Mouse (Mus musculus) forebrain, embryonic 10.5 days (tissue): ENCODE data around the gene Cacnb4. TPM values are rescaled to one million over a fixed set of nuclear protein-coding genes. Genes with fewer than 3 reads are reported as not detected.

ENCODE experiments used
- DNase-seq: peaks from one replicate; pipeline ENCODE4 v3.0.0-alpha.2; 2017; ENCODE audit warnings: low spot score; ENCODE audit errors: extremely low spot score
- H3K27ac ChIP-seq: fragments of 300-500 bp; sonication (generic); 2 replicates; pipeline ENCODE4 v1.5.1; 2016; ENCODE audit warnings: mild to moderate bottlenecking
- H3K27me3 ChIP-seq: fragments of 300-500 bp; sonication (generic); 2 replicates; pipeline ENCODE4 v1.6.1; 2016; ENCODE audit warnings: mild to moderate bottlenecking; ENCODE audit not compliant: poor library complexity, severe bottlenecking
- H3K36me3 ChIP-seq: fragments of 300-500 bp; sonication (generic); replicated peaks from 2 replicates; pipeline ENCODE4 v1.6.1; 2016; ENCODE audit warnings: mild to moderate bottlenecking, moderate library complexity
- H3K4me1 ChIP-seq: fragments of 300-500 bp; sonication (generic); 2 replicates; pipeline ENCODE4 v1.6.1; 2016
- H3K4me3 ChIP-seq: fragments of 300-500 bp; sonication (generic); 2 replicates; pipeline ENCODE4 v1.5.1; 2016; ENCODE audit warnings: mild to moderate bottlenecking, moderate library complexity
- H3K9me3 ChIP-seq: fragments of 300-500 bp; sonication (generic); 2 replicates; pipeline ENCODE4 v1.6.1; 2016; ENCODE audit warnings: mild to moderate bottlenecking, moderate library complexity
- WGBS: fragments of 180-500 bp; shearing (Covaris S2); methylation state at CpG from one replicate; pipeline ENCODE4 v1.1.7; 2016; 5-methylcytosine and 5-hydroxymethylcytosine counted together
- polyA plus RNA-seq: library from polyadenylated mRNA; unstranded; fragments of >200 nt; fragmentation: Nextera tagmentation; extraction: Ambion mirVana; gene quantifications from 2 replicates; pipeline ENCODE4 v1.2.1, GENCODE M21; 2016

Gene Cacnb4
- polyA plus RNA-seq: 0.50 and 1.1 TPM in 2 replicates

DNA sequence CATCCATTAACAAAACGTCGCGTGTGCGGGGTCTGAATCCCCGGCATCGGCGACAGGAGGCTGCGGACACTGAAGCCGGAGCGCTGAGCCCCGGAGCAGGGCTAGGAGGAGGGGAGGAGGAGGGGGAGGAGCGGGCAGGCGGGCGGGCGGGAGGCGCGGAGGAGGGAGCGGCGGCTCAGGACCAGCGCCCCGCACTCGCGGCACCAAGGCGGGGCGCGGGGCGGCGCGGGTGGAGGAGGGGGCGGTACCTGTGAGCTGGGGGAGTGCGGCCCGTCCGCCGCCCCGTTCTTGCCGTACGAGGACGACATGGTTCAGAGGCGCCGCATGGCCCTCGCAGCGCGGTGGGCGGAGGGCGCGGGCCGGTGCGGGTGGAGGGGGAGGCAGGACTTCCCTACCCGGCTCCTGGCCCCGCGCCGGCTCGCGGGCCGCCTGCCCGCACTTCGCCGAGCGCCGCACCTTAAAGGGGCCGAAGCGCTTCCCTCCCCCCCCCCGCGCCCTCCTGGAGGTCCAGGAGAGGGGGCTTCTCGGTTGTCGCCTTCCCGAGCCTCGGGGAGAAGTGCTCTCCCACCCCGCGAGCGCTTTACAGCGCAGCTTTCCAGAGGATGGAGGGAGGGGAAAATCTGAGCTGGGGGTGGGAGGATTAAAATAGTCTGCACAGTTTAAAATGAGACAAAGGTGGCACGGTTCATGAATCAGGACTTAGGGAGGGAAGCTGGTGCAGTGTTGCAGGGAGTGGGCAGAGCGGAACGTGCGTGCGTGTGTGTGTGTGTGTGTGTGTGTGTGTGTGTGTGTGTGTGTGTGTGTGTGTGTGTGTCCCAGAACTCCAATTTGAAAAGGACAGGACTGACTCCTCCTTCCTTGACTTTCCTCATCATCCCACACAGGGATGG, at the start of gene Cacnb4:
Gene Cacnb4, minus strand, starts transcription at position 809 of the 890 bp plus-strand sequence.
- no peaks in the 10 kb centered on the region for H3K9me3 ChIP-seq
- H3K27ac ChIP-seq: peak within 1 kb of the TSS; percentile 90
- H3K36me3 ChIP-seq: no peaks in the 10 kb centered on the region
- WGBS: under 1% methylated on average over 59 of the region's 77 CpGs
- H3K4me1 ChIP-seq: peaks cover 24% of the 10 kb centered on the region
- DNase-seq: peak; percentile 62
- peaks cover 74% of the 10 kb centered on the region for H3K27me3 ChIP-seq
- H3K4me3 ChIP-seq: peak within 1 kb of the TSS; percentile 77

DNA sequence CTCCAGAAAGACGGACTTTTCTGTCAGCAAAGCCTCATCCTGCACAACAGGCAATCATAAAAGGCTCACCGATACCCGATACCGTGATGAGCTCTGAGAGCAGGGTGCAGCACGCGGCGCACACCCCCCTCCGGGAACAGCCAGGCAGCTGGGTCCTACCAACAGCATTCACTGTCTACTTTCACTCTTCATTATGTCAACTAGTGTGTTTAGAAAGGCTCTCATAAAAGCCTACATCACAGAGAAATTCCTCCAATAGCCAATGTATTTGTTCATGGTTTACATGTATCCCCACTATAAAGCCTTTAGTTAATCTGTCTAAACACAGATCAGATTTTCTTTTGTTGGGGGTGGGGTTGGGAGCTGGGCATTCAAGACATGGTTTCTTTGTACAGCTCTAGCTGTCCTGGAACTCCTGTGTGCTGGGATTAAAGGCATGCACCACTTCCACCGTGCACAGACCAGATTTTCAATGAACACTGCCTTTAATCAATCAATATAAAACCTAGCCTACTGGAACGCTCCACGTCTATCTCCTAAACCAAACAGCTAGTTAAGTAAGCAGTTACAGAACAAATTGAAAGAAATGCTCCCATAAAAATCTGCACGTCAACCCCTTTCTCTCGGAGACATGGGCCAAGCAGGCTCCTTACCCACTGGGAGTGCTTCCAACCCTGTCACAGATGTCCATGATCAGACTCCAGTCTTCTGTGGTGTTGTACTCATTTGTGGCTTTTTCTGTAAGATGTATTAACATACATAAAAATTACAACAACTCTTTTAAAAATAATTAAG, 43.8 kb upstream of the Cacnb4 start:
- H3K27ac ChIP-seq: peak overlapping the region; percentile 61
- H3K36me3 ChIP-seq: no peaks in the 10 kb centered on the region; the same call in 1 of the 2 replicates
- no peaks in the 10 kb centered on the region for H3K27me3 ChIP-seq
- DNase-seq: peak; percentile 23
- 48% methylated on average over 13 of the region's 13 CpGs for WGBS
- H3K4me1 ChIP-seq: peaks cover 14% of the 10 kb centered on the region
- no peaks in the 10 kb centered on the region for H3K9me3 ChIP-seq
- peak overlapping the region; percentile 15; the same call in 1 of the 2 replicates for H3K4me3 ChIP-seq

GRCm38 (mm10) chr2:52717076-52717475, 40.4 kb upstream of the Cacnb4 start:
- H3K9me3 ChIP-seq: no peaks in the 10 kb centered on the region
- no peak overlapping the region for H3K4me3 ChIP-seq
- peaks cover 14% of the 10 kb centered on the region for H3K4me1 ChIP-seq
- WGBS: 93% methylated on average over 5 of the region's 5 CpGs
- H3K27ac ChIP-seq: no peak overlapping the region
- DNase-seq: no peak
- H3K27me3 ChIP-seq: no peaks in the 10 kb centered on the region
- H3K36me3 ChIP-seq: peaks cover 28% of the 10 kb centered on the region

- peaks cover 29% of the 10 kb centered on the region for H3K36me3 ChIP-seq
- WGBS: 89% methylated on average over 6 of the region's 6 CpGs
- no peak for DNase-seq
- no peaks in the 10 kb centered on the region for H3K27me3 ChIP-seq
- no peak overlapping the region for H3K4me3 ChIP-seq
- H3K9me3 ChIP-seq: no peaks in the 10 kb centered on the region
- H3K27ac ChIP-seq: no peak overlapping the region
- H3K4me1 ChIP-seq: peaks cover 11% of the 10 kb centered on the region
Measured at GRCm38 (mm10) chr2:52715538-52715937, 38.9 kb upstream of the Cacnb4 start.

GRCm38 (mm10) chr2:52714111-52714510, 37.5 kb upstream of the Cacnb4 start:
- Histone ChIP-seq H3K36me3 (peaks cover 42% of the 10 kb centered on the region), H3K27ac (no peak overlapping the region), H3K4me3 (no peak overlapping the region), H3K27me3 (no peaks in the 10 kb centered on the region), H3K4me1 (no peaks in the 10 kb centered on the region), H3K9me3 (no peaks in the 10 kb centered on the region)
- 95% methylated on average over 4 of the region's 4 CpGs for WGBS
- no peak for DNase-seq

DNA sequence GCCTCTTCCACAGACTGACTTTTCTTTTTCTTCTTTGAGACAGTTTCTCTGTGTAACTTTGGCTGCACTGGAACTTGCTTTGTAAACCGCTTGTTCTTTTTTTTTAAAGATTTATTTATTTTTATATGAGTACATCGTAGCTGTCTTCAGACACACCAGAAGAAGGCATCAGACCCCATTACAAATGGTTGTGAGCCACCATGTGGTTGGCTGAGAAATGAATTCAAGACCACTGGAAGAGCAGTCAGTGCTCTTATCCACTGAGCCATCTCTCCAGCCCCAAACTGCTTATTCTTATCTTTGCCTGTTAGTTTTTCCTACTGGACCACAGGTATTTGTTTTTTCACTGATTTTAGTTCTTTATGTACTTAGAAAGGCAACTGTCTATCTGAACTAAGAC, 34.2 kb upstream of the Cacnb4 start:
- Histone ChIP-seq H3K27ac (no peak overlapping the region), H3K36me3 (peaks cover 59% of the 10 kb centered on the region), H3K27me3 (no peaks in the 10 kb centered on the region), H3K9me3 (no peaks in the 10 kb centered on the region), H3K4me3 (no peak overlapping the region), H3K4me1 (no peaks in the 10 kb centered on the region)
- no peak for DNase-seq
- WGBS: 93% methylated on average over 2 of the region's 2 CpGs

- WGBS: 93% methylated on average over 5 of the region's 5 CpGs
- H3K36me3 ChIP-seq: peaks cover 65% of the 10 kb centered on the region
- no peaks in the 10 kb centered on the region for H3K4me1 ChIP-seq
- H3K27me3 ChIP-seq: no peaks in the 10 kb centered on the region
- no peak overlapping the region for H3K4me3 ChIP-seq
- DNase-seq: no peak
- H3K27ac ChIP-seq: no peak overlapping the region
- H3K9me3 ChIP-seq: no peaks in the 10 kb centered on the region
Measured at GRCm38 (mm10) chr2:52709417-52709816, 32.8 kb upstream of the Cacnb4 start.

DNA sequence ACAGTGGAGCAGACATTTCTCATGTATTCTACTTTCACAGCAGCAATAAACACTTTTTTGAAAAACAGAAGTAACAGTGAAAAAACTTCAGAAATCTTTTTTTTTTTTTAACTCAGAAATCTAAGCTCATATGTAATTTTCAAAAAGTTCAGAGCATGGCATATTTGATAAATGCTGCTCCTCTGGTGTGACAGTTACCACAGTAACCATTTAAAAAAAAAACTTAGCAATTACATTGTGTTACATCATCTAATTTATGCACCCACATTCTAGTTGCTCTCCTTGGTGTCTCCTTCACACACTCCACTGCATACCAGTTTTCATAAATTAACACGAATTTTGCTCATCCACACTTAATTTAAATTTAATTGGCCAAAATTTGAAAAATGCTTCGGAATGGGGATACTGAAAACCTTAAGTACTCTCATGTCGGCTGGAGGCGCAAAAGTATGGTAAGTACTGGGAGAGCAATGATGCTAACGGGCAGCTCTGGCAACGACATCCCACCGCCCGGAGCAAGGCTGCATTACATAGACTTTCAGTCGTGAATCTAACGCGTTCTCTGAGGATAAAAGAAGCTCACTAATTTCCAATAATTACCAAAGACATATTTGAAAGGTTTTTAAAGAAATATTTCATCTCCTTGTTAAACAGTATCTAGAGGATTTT, 24.9 kb upstream of the Cacnb4 start:
- H3K27ac ChIP-seq: no peak overlapping the region
- WGBS: 90% methylated on average over 11 of the region's 11 CpGs
- DNase-seq: no peak
- no peaks in the 10 kb centered on the region for H3K27me3 ChIP-seq
- no peak overlapping the region for H3K4me3 ChIP-seq
- H3K4me1 ChIP-seq: no peaks in the 10 kb centered on the region
- peaks cover 42% of the 10 kb centered on the region for H3K36me3 ChIP-seq
- H3K9me3 ChIP-seq: no peaks in the 10 kb centered on the region

GRCm38 (mm10) chr2:52700352-52700751, 23.7 kb upstream of the Cacnb4 start:
- Histone ChIP-seq H3K4me3 (no peak overlapping the region), H3K4me1 (no peaks in the 10 kb centered on the region), H3K27ac (no peak overlapping the region), H3K36me3 (peaks cover 31% of the 10 kb centered on the region), H3K27me3 (no peaks in the 10 kb centered on the region), H3K9me3 (no peaks in the 10 kb centered on the region)
- DNase-seq: no peak
- 62% methylated on average over 5 of the region's 5 CpGs for WGBS

DNA sequence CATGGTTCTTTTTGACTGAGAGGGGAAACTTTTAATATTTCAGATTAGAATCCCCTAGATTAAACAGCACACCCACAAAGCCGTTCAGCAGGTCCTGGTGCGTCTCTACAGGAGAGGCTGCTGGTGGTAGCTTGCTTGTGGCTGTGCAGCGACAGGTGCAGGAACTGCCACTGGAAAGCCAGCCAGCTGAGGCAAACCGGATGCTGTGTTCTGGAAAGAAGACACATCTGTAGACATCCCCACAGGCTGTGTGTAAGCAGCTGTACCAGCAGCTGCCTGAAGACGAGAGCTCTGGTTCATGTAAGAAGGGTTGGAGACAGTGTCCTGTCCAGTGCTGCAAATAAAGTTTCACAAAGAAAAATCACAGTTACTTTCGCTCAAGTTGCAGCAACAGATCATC, 18.0 kb upstream of the Cacnb4 start:
- no peak overlapping the region for H3K4me3 ChIP-seq
- H3K27ac ChIP-seq: no peak overlapping the region
- no peaks in the 10 kb centered on the region for H3K9me3 ChIP-seq
- H3K4me1 ChIP-seq: no peaks in the 10 kb centered on the region
- DNase-seq: no peak
- no peaks in the 10 kb centered on the region for H3K27me3 ChIP-seq
- peaks cover 8% of the 10 kb centered on the region for H3K36me3 ChIP-seq
- WGBS: 90% methylated on average over 6 of the region's 6 CpGs

DNA sequence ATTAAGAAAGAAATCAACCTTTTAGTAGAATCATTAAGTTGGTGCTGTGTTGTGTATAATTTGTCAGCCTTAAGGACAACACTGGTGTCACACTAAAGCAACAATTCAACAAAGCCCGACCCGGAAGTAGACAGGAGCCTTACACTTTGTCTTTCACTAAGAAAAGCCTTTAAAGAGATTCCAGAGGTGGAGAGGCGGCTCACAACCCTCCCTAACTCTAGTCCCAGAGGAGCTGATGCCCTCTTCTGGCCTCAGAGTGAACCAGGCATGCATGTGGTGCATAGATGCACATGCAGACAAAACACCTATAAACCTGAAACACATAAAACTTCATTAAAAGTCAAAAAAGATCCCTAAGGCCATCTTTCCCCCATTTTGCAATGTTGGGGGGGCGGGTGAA, 15.1 kb upstream of the Cacnb4 start:
- Histone ChIP-seq H3K4me3 (no peak overlapping the region), H3K27ac (no peak overlapping the region), H3K4me1 (no peaks in the 10 kb centered on the region), H3K36me3 (peaks cover 3% of the 10 kb centered on the region; the same call in 1 of the 2 replicates), H3K27me3 (no peaks in the 10 kb centered on the region), H3K9me3 (no peaks in the 10 kb centered on the region)
- no peak for DNase-seq
- WGBS: 71% methylated on average over 4 of the region's 4 CpGs

DNA sequence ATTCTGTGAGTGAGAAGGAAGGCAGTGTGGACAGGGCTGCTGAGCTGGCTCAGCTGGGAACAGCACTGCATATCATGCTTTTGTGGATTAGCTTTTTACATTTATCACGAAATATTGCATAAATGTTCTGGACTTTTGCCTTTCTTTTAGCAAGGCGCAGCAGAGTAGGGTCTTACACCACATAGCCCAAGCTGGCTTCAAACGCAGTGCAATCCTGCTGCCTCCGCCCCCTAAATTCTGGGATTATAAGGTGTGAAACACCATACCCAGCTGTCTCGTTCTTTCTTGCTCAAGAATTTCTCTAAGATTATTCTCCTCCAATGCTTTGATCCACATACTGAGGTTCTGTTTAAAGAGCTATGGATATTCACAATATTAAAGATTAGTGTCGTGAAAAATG, 10.0 kb upstream of the Cacnb4 start:
- Histone ChIP-seq H3K4me3 (no peak overlapping the region), H3K36me3 (no peaks in the 10 kb centered on the region), H3K9me3 (no peaks in the 10 kb centered on the region), H3K27ac (no peak overlapping the region), H3K4me1 (no peaks in the 10 kb centered on the region), H3K27me3 (no peaks in the 10 kb centered on the region)
- no peak for DNase-seq
- 84% methylated on average over 6 of the region's 6 CpGs for WGBS
